Mouse (Mus musculus) left cerebral cortex, postnatal 36 days (tissue): ENCODE data around the gene Arl6ip6. TPM values are rescaled to one million over a fixed set of nuclear protein-coding genes. Genes with fewer than 3 reads are reported as not detected.

Source experiments
- total RNA-seq, 2 experiments: library from RNA; stranded (reverse); gene quantifications; 2 replicates each; pipeline ENCODE4 v1.2.3; 2021

Gene Arl6ip6
- total RNA-seq, 2 experiments from 2014 or later = 10.6 to 11.7 TPM

Other genes starting within 250 kb of the Arl6ip6 start
- gene Prpf40a, start 442 bp upstream of the Arl6ip6 start, total RNA-seq = 10 to 100 TPM; 34.6 to 40.9 TPM